Comparison of ENCODE assay signal across 8 mouse cellular contexts in the genomic region with DNA sequence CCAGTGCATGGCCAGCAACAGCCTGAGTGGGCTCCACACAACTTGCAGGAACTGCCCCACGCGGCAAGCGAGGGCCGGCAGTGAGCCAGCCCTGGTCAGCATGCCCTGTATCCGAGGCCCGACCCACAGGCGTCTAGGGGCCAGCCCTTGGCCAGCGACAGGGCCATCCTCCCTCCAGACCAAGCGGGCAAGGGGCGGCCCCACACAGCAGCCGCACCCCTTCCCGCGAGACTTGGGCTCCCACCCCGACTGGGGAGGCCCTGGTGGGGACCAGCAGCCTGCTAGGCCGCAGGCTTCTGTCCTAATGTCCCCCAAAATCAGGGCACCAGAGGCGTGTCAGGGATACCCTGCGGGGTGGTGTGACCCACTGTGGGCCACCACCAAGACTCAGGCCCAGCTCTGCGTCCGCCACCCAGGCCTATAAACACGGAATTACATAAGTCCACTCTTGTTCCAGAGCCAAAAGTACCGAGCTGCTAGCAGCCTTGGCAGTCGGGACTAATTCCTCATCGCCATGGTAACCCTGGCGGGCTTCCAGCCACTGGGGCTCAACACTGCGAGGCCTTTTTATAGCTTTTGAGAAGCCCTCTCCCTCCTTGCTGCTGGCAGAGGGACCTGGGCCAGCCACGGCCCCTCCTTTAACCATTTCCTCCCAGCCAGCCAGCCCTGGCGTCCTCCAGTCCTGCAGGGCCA. TPM values are rescaled to one million over a fixed set of nuclear protein-coding genes. Genes with fewer than 3 reads are reported as not detected.
DNase-seq lines count a peak whose midpoint lies in the region; ATAC-seq lines count a peak whose summit lies in the region.

No protein-coding gene starts in this region.

- 2% methylated on average over 27 of the region's 27 CpGs for WGBS in intestine, embryonic 15.5 days

- H3K27ac ChIP-seq in intestine, embryonic 15.5 days, result peak overlapping the region; percentile 96

- peak; percentile 91 for ATAC-seq in intestine, embryonic 15.5 days

- peak overlapping the region; percentile 67 for H3K4me2 ChIP-seq in intestine, embryonic 15.5 days (replicated peaks)

- H3K4me1 ChIP-seq in intestine, embryonic 15.5 days (replicated peaks), result peaks cover 74% of the 10 kb centered on the region
- peaks cover 89% of the 10 kb centered on the region for H3K4me1 ChIP-seq in megakaryocyte, embryonic 14.5 days

- peak overlapping the region; percentile 49 for H3K9ac ChIP-seq in intestine, embryonic 15.5 days

- no peaks in the 10 kb centered on the region for H3K9me3 ChIP-seq in intestine, embryonic 15.5 days
- H3K9me3 ChIP-seq in megakaryocyte, embryonic 14.5 days, result no peaks in the 10 kb centered on the region

- H3K27me3 ChIP-seq in intestine, embryonic 15.5 days (replicated peaks), result no peaks in the 10 kb centered on the region
- H3K27me3 ChIP-seq in megakaryocyte, embryonic 14.5 days (replicated peaks), result peaks cover 19% of the 10 kb centered on the region

- H3K4me3 ChIP-seq in intestine, embryonic 15.5 days (replicated peaks), result peak overlapping the region; percentile 33
- H3K4me3 ChIP-seq in megakaryocyte, embryonic 14.5 days (replicated peaks), result peak overlapping the region; percentile 88

- intact Hi-C loops in left cerebral cortex, postnatal 10 days (cut with DNase I), result loop anchor here (5.0 kb wide), 1 partner anchor 36 kb away; a partner anchor contains a TSS

- H3K36me3 ChIP-seq in intestine, embryonic 15.5 days, result no peaks in the 10 kb centered on the region
- peaks cover 2% of the 10 kb centered on the region for H3K36me3 ChIP-seq in megakaryocyte, embryonic 14.5 days (replicated peaks; ENCODE audit: low read length)

- peak; percentile 98 for DNase-seq in adrenal gland, adult 2 months
- DNase-seq in embryo, embryonic 10.5 days (ENCODE audit: low spot score), result peak; percentile 94
- DNase-seq in gastrocnemius, postnatal 25 days, result peak; percentile 98
- peak; percentile 99 for DNase-seq in left cerebral cortex, postnatal 10 days (ENCODE audit: extremely low spot score in 1 of 2, low spot score in 2 of 2)
- DNase-seq in right cerebral cortex, postnatal 10 days (ENCODE audit: low spot score in 2 of 2), result peak; percentile 99 to 100
- DNase-seq in T-cell, adult 2 months (ENCODE audit: low spot score), result no peak

RNA-seq across cellular contexts. Expression of a gene that starts 38.0 kb away (rescaled TPM):
- total RNA-seq in adrenal gland, adult 2 months (2021), result 100 to 1,000 TPM; 149 to 340 TPM
- 183 and 229 TPM in 2 replicates for polyA plus RNA-seq in adrenal gland, adult 2 months (2012; rRNA removed)
- total RNA-seq in gastrocnemius, postnatal 25 days (2021), result 100 to 1,000 TPM in 1 of 2 experiments, 10 to 100 TPM in 1; 92.7 to 108 TPM
- polyA plus RNA-seq in intestine, embryonic 15.5 days (2015; fragmentation: Nextera tagmentation; extraction: Ambion mirVana), result 19.9 and 20.0 TPM in 2 replicates
- total RNA-seq in left cerebral cortex, postnatal 10 days (2021), result 100 to 1,000 TPM; 131 to 146 TPM
- polyA plus RNA-seq in megakaryocyte, embryonic 14.5 days (2012; ENCODE audit: insufficient read depth, low replicate concordance), result 103 and 109 TPM in 2 replicates
